Mouse (Mus musculus) heart, embryonic 16.5 days (tissue): ENCODE data around the gene Clk2. TPM values are rescaled to one million over a fixed set of nuclear protein-coding genes. Genes with fewer than 3 reads are reported as not detected.
"Not testable (repeated sequence)": the region's sequence is repeated elsewhere in the genome, so short reads cannot be mapped to it uniquely, and the experiment has no call there.

Source experiments
- ATAC-seq: fragments of 200-750 bp; cut with Nextera tagmentation; replicated peaks from 2 replicates; pipeline ENCODE4 v1.8.0; 2017; ENCODE audit warnings: moderate number of reproducible peaks; ENCODE audit not compliant: insufficient read depth, low FRiP score; ENCODE audit errors: extremely low read depth
- H3K27ac ChIP-seq: fragments of 300-500 bp; sonication (generic); 2 replicates; pipeline ENCODE4 v1.5.1; 2014; ENCODE audit warnings: mild to moderate bottlenecking, low read length, control low read depth, moderate library complexity
- H3K27me3 ChIP-seq: fragments of 300-500 bp; sonication (generic); 2 replicates; pipeline ENCODE4 v1.6.1; 2014; ENCODE audit warnings: low read length, mixed read lengths; ENCODE audit not compliant: control insufficient read depth, insufficient read depth
- H3K36me3 ChIP-seq: fragments of 300-500 bp; sonication (generic); 2 replicates; pipeline ENCODE4 v1.6.1; 2014; ENCODE audit not compliant: control insufficient read depth, insufficient read depth
- H3K4me1 ChIP-seq: fragments of 300-500 bp; sonication (generic); 2 replicates; pipeline ENCODE4 v1.6.1; 2014; ENCODE audit warnings: low read length, mixed read lengths; ENCODE audit not compliant: control insufficient read depth, insufficient read depth
- H3K4me2 ChIP-seq: fragments of 300-500 bp; sonication (generic); 2 replicates; pipeline ENCODE4 v1.6.1; 2014; ENCODE audit warnings: low read depth, mild to moderate bottlenecking, control low read depth, low read length
- H3K4me3 ChIP-seq: fragments of 300-500 bp; sonication (generic); 2 replicates; pipeline ENCODE4 v1.5.1; 2014; ENCODE audit warnings: mild to moderate bottlenecking, control low read depth, low read length
- H3K9ac ChIP-seq: fragments of 300-500 bp; sonication (generic); 2 replicates; pipeline ENCODE4 v1.6.1; 2014; ENCODE audit warnings: low read length, control low read depth
- H3K9me3 ChIP-seq: fragments of 300-500 bp; sonication (generic); replicated peaks from 2 replicates; pipeline ENCODE4 v1.6.1; 2016; ENCODE audit warnings: low read length; ENCODE audit not compliant: control insufficient read depth
- WGBS: fragments of 180-500 bp; shearing (Covaris S2); extraction: QIAGEN DNeasy Blood & Tissue Kit; methylation state at CpG from one replicate; pipeline ENCODE4 v1.1.7; 2014; 5-methylcytosine and 5-hydroxymethylcytosine counted together
- polyA plus RNA-seq: library from polyadenylated mRNA; unstranded; fragments of >200 nt; fragmentation: Nextera tagmentation; extraction: Ambion mirVana; gene quantifications from 2 replicates; pipeline ENCODE4 v1.2.1, GENCODE M21; 2015

The Clk2 gene
- polyA plus RNA-seq, 1 experiment from 2014 or later: 17.9 TPM

GRCm38 (mm10) chr3:89208075-89208657 is 43.6 kb downstream of the Clk2 start:
- WGBS: 85% methylated on average over 13 of the region's 13 CpGs
- no peak overlapping the region for H3K4me2 ChIP-seq
- H3K9me3 ChIP-seq: no peaks in the 10 kb centered on the region
- no peak overlapping the region for H3K27ac ChIP-seq
- ATAC-seq: no peak
- peaks cover 28% of the 10 kb centered on the region for H3K36me3 ChIP-seq
- H3K4me1 ChIP-seq: peaks cover 9% of the 10 kb centered on the region
- no peaks in the 10 kb centered on the region for H3K27me3 ChIP-seq
- no peak overlapping the region for H3K9ac ChIP-seq
- no peak overlapping the region for H3K4me3 ChIP-seq

DNA sequence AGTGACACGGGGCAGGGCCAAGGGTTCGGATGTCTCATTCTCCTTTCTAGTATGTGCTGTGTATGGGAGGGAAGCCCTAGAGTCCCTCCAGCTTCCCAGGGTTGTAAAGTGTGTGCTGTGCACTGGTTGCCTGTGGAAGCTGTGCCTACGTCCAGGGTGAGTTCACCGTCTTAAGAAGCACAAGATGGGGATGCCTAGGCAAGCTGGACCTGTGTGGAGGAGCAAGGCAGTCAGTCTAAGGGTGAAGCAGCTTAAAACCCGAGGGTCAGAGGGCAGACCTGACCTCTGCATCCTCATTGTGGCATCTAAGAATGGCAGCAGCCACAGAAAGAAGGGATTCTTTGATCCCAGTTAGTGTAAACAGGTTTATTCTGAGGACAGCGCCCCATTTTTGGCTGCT is 44.1 kb downstream of the Clk2 start:
- Histone ChIP-seq H3K4me3 (no peak overlapping the region), H3K27me3 (no peaks in the 10 kb centered on the region), H3K27ac (no peak overlapping the region), H3K4me2 (no peak overlapping the region), H3K36me3 (peaks cover 28% of the 10 kb centered on the region), H3K9ac (no peak overlapping the region), H3K9me3 (no peaks in the 10 kb centered on the region), H3K4me1 (peaks cover 6% of the 10 kb centered on the region)
- no peak for ATAC-seq
- 80% methylated on average over 6 of the region's 6 CpGs for WGBS

DNA sequence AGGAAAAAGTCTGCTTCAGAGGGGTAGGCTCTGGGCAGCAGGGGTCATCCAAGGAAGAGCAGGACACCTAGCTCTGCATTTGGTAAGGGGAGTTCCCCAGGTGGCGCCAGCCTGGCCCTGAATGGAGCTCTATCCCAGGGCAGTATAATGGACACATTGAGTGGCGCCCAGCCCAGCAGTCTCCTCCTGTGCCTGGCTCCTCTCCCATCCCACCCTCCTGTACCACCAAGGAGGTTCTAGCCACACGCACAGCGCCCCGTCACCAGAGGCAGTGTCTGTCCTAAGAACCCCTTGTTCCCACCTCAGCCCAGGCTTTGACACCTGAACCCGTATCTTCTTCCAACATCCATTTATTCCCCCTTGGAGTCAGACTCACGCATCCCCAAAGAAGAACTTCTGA is 45.1 kb downstream of the Clk2 start:
- 94% methylated on average over 7 of the region's 7 CpGs for WGBS
- ATAC-seq: no peak
- Histone ChIP-seq H3K27me3 (no peaks in the 10 kb centered on the region), H3K9me3 (no peaks in the 10 kb centered on the region), H3K36me3 (peaks cover 28% of the 10 kb centered on the region), H3K4me1 (peaks cover 10% of the 10 kb centered on the region), H3K4me2 (no peak overlapping the region), H3K4me3 (no peak overlapping the region), H3K9ac (no peak overlapping the region), H3K27ac (no peak overlapping the region)

- WGBS: 67% methylated on average over 13 of the region's 13 CpGs
- Histone ChIP-seq H3K9me3 (no peaks in the 10 kb centered on the region), H3K4me2 (no peak overlapping the region), H3K27ac (no peak overlapping the region), H3K9ac (no peak overlapping the region), H3K27me3 (no peaks in the 10 kb centered on the region), H3K4me3 (no peak overlapping the region), H3K4me1 (peaks cover 13% of the 10 kb centered on the region), H3K36me3 (peaks cover 28% of the 10 kb centered on the region)
- ATAC-seq: no peak
Measured at GRCm38 (mm10) chr3:89210162-89210561, 45.6 kb downstream of the Clk2 start.

- ATAC-seq: no peak
- Histone ChIP-seq H3K4me2 (no peak overlapping the region), H3K9ac (no peak overlapping the region), H3K27me3 (no peaks in the 10 kb centered on the region), H3K27ac (no peak overlapping the region), H3K4me1 (peaks cover 19% of the 10 kb centered on the region), H3K36me3 (peaks cover 28% of the 10 kb centered on the region), H3K9me3 (no peaks in the 10 kb centered on the region), H3K4me3 (no peak overlapping the region)
- WGBS: 61% methylated on average over 7 of the region's 7 CpGs
Measured at GRCm38 (mm10) chr3:89210731-89211130, 46.1 kb downstream of the Clk2 start.

- H3K9me3 ChIP-seq: no peaks in the 10 kb centered on the region
- WGBS: under 1% methylated on average over 68 of the region's 69 CpGs
- H3K4me1 ChIP-seq: peaks cover 19% of the 10 kb centered on the region
- no peaks in the 10 kb centered on the region for H3K27me3 ChIP-seq
- H3K4me3 ChIP-seq: peak overlapping the region; percentile 94
- H3K36me3 ChIP-seq: peaks cover 10% of the 10 kb centered on the region
- H3K4me2 ChIP-seq: peak overlapping the region; percentile 90
- H3K9ac ChIP-seq: peak overlapping the region; percentile 87
- H3K27ac ChIP-seq: peak overlapping the region; percentile 96
- ATAC-seq: peak; percentile 93
Measured at GRCm38 (mm10) chr3:89213803-89214530, 49.4 kb downstream of the Clk2 start.

DNA sequence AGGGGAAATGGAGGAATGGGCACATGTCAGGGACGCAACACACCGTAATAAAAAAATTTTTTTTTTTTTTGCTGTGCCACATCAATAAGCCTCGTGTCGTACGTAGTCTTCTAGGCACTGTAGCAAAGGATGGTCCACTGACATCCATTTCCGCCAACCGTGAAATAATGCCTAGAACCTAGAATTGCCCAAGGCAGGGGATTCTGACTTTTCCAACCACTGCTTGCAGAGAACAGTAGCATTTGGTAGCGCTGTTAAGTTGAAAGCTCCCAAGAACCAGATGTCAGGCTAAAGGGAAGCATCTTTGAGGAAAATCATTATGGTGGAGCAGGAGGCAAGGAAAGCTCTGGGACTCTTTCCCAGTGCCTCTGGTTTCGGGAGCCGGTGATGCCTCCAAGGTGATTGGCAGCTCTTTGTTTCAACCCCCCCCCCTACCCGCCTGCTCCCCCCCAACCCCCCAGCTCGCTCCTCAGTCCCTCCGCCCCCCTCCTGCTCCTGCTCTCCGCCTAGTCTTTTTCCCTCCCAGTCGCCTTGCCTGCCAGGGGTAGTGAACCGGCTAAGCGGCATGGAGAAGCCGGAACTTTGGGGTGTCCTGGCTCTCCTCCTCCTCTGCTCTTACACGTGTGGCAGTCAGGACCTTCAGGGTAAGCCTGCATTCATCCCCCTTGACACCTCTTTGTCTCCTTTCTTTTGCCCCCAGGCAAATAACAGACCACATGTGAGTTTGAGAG is 50.3 kb downstream of the Clk2 start, which contains the start of gene Thbs3:
Thbs3 (plus strand) TSS at position 500 of the 731 bp plus-strand sequence.
- Histone ChIP-seq H3K9ac (peak within 1 kb of the TSS; percentile 87), H3K27me3 (no peaks in the 10 kb centered on the region), H3K4me2 (peak within 1 kb of the TSS; percentile 90), H3K4me1 (peaks cover 19% of the 10 kb centered on the region), H3K36me3 (0 out of 2 replicates have a peak, but pooled peaks cover 4% of the 10 kb centered on the region), H3K9me3 (no peaks in the 10 kb centered on the region), H3K4me3 (peak within 1 kb of the TSS; percentile 94), H3K27ac (peak within 1 kb of the TSS; percentile 96)
- no peak for ATAC-seq
- 5% methylated on average over 19 of the region's 19 CpGs for WGBS

GRCm38 (mm10) chr3:89215853-89216252 is 51.3 kb downstream of the Clk2 start:
- peaks cover 19% of the 10 kb centered on the region for H3K4me1 ChIP-seq
- H3K4me3 ChIP-seq: peak overlapping the region; percentile 39
- H3K9me3 ChIP-seq: no peaks in the 10 kb centered on the region
- H3K4me2 ChIP-seq: peak overlapping the region; percentile 90
- no peaks in the 10 kb centered on the region for H3K36me3 ChIP-seq
- ATAC-seq: no peak
- under 1% methylated on average over 6 of the region's 6 CpGs for WGBS
- H3K27me3 ChIP-seq: no peaks in the 10 kb centered on the region
- H3K27ac ChIP-seq: no peak overlapping the region
- no peak overlapping the region for H3K9ac ChIP-seq

GRCm38 (mm10) chr3:89216407-89216806 is 51.8 kb downstream of the Clk2 start:
- H3K9me3 ChIP-seq, H3K4me2 ChIP-seq, H3K4me3 ChIP-seq, H3K27me3 ChIP-seq, H3K36me3 ChIP-seq, ATAC-seq, H3K27ac ChIP-seq, H3K9ac ChIP-seq: not testable (repeated sequence)
- 68% methylated on average over 7 of the region's 7 CpGs for WGBS
- peaks cover 19% of the 10 kb centered on the region for H3K4me1 ChIP-seq
